31 mouse cellular contexts compared by ENCODE assay signal in the genomic region with DNA sequence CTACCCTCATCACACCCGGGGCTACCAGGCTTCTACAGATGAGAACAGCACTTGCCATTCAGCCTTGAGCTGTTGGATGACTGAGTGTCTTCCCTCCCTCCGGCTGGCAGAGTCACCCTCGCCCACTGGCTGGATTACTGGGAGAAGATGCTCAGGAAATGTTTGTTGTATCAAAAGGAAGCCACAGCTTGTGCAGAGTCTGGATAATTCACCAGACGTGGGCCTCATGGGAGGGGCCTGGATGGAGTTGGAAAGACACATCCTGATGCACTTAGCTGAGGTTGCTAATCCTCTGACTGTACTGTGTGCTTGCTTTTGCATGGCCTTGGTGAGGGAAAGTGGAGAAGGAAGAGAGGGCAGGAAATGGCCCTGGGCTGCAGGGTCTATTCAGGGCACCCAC. TPM values are rescaled to one million over a fixed set of nuclear protein-coding genes. Genes with fewer than 3 reads are reported as not detected.
DNase-seq lines count a peak whose midpoint lies in the region; ATAC-seq and TF ChIP-seq lines count a peak whose summit lies in the region.
"Had no signal": no experiment of that assay in that cellular context is flagged by ENCODE, and none has a peak within 500 bp of the region (broad histone marks: within the 10 kb centered on the region; RNA-seq: fewer than 3 reads in every experiment).

No protein-coding gene starts in this region.

- no peaks in the 10 kb centered on the region for H3K27me3 ChIP-seq in lung, postnatal 0 days (replicated peaks; ENCODE audit: insufficient read depth, low read length)

- no peak for DNase-seq in frontal cortex, postnatal 25 days (ENCODE audit: low spot score in 2 of 2)
- no peak for DNase-seq in lung, postnatal 0 days (ENCODE audit: low spot score)
- no peak for DNase-seq in lung, postnatal 14 days
- peak; percentile 63 for DNase-seq in brain, adult 2 months (ENCODE audit: low read depth, low spot score)
- peak; percentile 51 for DNase-seq in lung, postnatal 10 days
- DNase-seq in adrenal gland, adult 18-20 months (ENCODE audit: low spot score in 2 of 2) = no peak
- DNase-seq: adrenal gland, adult 2 months; adrenal gland, postnatal 36 days; B cell, adult 2 months; gastrocnemius, postnatal 36 days; kidney, adult 18-20 months; kidney, postnatal 36 days; layer of hippocampus, postnatal 36 days; left cerebral cortex, postnatal 4 days; thymus, adult 2 months had no signal

- H3K9ac ChIP-seq in lung, postnatal 0 days (replicated peaks; ENCODE audit: low read depth) = no peak overlapping the region
- H3K9ac ChIP-seq: forebrain, embryonic 13.5 days; hindbrain, embryonic 14.5 days; liver, embryonic 15.5 days; neural tube, embryonic 12.5 days had no signal

- no peak overlapping the region for H3K4me2 ChIP-seq in lung, postnatal 0 days (replicated peaks; ENCODE audit: low read depth, low read length)
- H3K4me2 ChIP-seq: forebrain, embryonic 13.5 days; heart, embryonic 11.5 days; hindbrain, embryonic 14.5 days; liver, embryonic 15.5 days; neural tube, embryonic 12.5 days had no signal

- H3K4me1 ChIP-seq in lung, postnatal 0 days (ENCODE audit: insufficient read depth, low read depth, low read length) = peaks cover 5% of the 10 kb centered on the region; the same call in 1 of the 2 replicates

- no peaks in the 10 kb centered on the region for H3K9me3 ChIP-seq in lung, postnatal 0 days (ENCODE audit: low read length)
- H3K9me3 ChIP-seq: forebrain, embryonic 13.5 days; liver, embryonic 15.5 days; midbrain, embryonic 10.5 days; neural tube, embryonic 12.5 days had no signal

- 64% methylated on average over 4 of the region's 4 CpGs for WGBS in lung, postnatal 0 days

- TF ChIP-seq CTCF in lung, postnatal 0 days (IDR thresholded peaks at IDR 0.05) = no peak

- peak; percentile 22; the same call in 1 of the 2 replicates for TF ChIP-seq EP300 in lung, postnatal 0 days (IDR thresholded peaks at IDR 0.05)

- H3K27ac ChIP-seq in lung, postnatal 0 days (ENCODE audit: low read length) = no peak overlapping the region
- H3K27ac ChIP-seq: forebrain, embryonic 13.5 days; hindbrain, embryonic 14.5 days; liver, embryonic 15.5 days; macrophage; midbrain, embryonic 10.5 days; neural tube, embryonic 12.5 days had no signal

- H3K4me3 ChIP-seq in lung, postnatal 0 days (ENCODE audit: low read depth, low read length) = no peak overlapping the region
- H3K4me3 ChIP-seq: forebrain, embryonic 13.5 days; liver, embryonic 15.5 days; midbrain, embryonic 10.5 days; myocyte; neural tube, embryonic 12.5 days had no signal

- ATAC-seq in frontal cortex, adult (ENCODE audit: low TSS enrichment) = peak; percentile 50
- peak; percentile 28; the same call in 1 of the 2 replicates for ATAC-seq in lung, postnatal 0 days
- ATAC-seq: forebrain, embryonic 13.5 days had no signal

- no peaks in the 10 kb centered on the region for H3K36me3 ChIP-seq in lung, postnatal 0 days (ENCODE audit: insufficient read depth, low read length)
- H3K36me3 ChIP-seq: liver, embryonic 15.5 days; midbrain, embryonic 10.5 days; neural tube, embryonic 12.5 days had no signal

RNA-seq across cellular contexts. Expression of a gene that starts 6.4 kb away (rescaled TPM):
- 4.3 and 4.7 TPM in 2 replicates for polyA plus RNA-seq in lung, postnatal 0 days (2015; fragmentation: Nextera tagmentation; extraction: Ambion mirVana)
- 1 to 10 TPM; 2.8 to 5.1 TPM for total RNA-seq in adrenal gland, adult 18-20 months (2021)

RNA-seq across cellular contexts. Expression of a gene that starts 10.5 kb away (rescaled TPM):
- polyA plus RNA-seq in lung, postnatal 0 days (2015; fragmentation: Nextera tagmentation; extraction: Ambion mirVana) = 34.5 and 35.9 TPM in 2 replicates
- total RNA-seq in adrenal gland, adult 18-20 months (2021) = 10 to 100 TPM; 35.2 to 40.1 TPM

RNA-seq across cellular contexts. Expression of a gene that starts 16.5 kb away (rescaled TPM):
- polyA plus RNA-seq in lung, postnatal 0 days (2015; fragmentation: Nextera tagmentation; extraction: Ambion mirVana) = 11.9 and 13.6 TPM in 2 replicates
- total RNA-seq in adrenal gland, adult 18-20 months (2021) = not detected
- total RNA-seq: adrenal gland, adult 2 months; adrenal gland, postnatal 36 days; gastrocnemius, adult 18-20 months; gastrocnemius, postnatal 36 days; heart, adult 18-20 months; hematopoietic stem cell, adult 5-6 weeks; layer of hippocampus, postnatal 36 days; left cerebral cortex, postnatal 4 days; midbrain, postnatal 0 days had no signal
- polyA plus RNA-seq: adrenal gland, adult 2 months; embryonic facial prominence, embryonic 11.5 days; forebrain, embryonic 13.5 days; heart, embryonic 11.5 days; hindbrain, embryonic 14.5 days; kidney, embryonic 16.5 days; limb, embryonic 14.5 days; liver, embryonic 15.5 days; macrophage; midbrain, embryonic 10.5 days; midbrain, postnatal 0 days; myocyte; neural tube, embryonic 12.5 days had no signal

RNA-seq across cellular contexts. Expression of a gene that starts 23.4 kb away (rescaled TPM):
- 0.95 and 1.1 TPM in 2 replicates for polyA plus RNA-seq in lung, postnatal 0 days (2015; fragmentation: Nextera tagmentation; extraction: Ambion mirVana)
- total RNA-seq in adrenal gland, adult 18-20 months (2021) = 10 to 100 TPM; 32.1 to 32.7 TPM
- total RNA-seq: gastrocnemius, postnatal 36 days; hematopoietic stem cell, adult 5-6 weeks had no signal
- polyA plus RNA-seq: macrophage had no signal

RNA-seq across cellular contexts. Expression of a gene that starts 27.9 kb away (rescaled TPM):
- polyA plus RNA-seq in lung, postnatal 0 days (2015; fragmentation: Nextera tagmentation; extraction: Ambion mirVana) = 1.6 TPM in 2 replicates
- 1 to 10 TPM; 2.5 to 2.8 TPM for total RNA-seq in adrenal gland, adult 18-20 months (2021)
- polyA plus RNA-seq: myocyte had no signal

Comparison
In these comparisons a context has a peak if more than half of its experiments do, and no peak if none do; other contexts are left out.
1. DNase-seq: peak in brain, adult 2 months (single experiment) and lung, postnatal 10 days (single experiment); none in frontal cortex, postnatal 25 days (0 of 2), lung, postnatal 0 days (single experiment), lung, postnatal 14 days (single experiment) and adrenal gland, adult 18-20 months (0 of 2).